Mouse (Mus musculus) brain, adult 2 months (tissue): ENCODE data around the gene Ube2d1.

Experiments
- DNase-seq: peaks from one replicate; pipeline ENCODE4 v3.0.0; 2011; ENCODE audit warnings: low read depth, low spot score

Gene Ube2d1

DNA sequence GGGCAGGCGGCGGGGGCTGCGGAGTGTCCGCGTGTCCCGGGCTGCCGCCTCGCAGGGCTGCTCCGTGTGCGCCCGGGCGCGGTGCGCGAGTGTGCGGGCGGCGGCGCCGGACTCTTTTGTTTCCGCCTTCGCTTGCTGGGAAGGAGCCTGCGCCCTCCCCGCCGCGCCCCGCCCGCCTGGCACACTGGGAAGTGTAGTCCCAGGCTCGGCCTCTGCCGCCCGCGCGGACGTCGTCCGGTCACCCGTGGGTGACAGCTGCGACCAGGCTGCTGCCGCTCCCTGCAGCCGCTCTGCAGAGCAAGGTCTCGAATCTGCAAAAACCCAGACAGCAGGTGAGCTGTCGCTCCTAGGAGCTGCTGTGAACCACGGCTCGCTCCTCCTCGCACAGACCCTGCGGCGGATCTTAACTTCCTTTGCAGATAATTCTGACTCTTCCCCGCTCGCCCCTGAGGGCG is at the start of gene Ube2d1:
Gene Ube2d1, minus strand, starts transcription at position 137 of the 455 bp plus-strand sequence.
- peak; percentile 96 for DNase-seq

DNA sequence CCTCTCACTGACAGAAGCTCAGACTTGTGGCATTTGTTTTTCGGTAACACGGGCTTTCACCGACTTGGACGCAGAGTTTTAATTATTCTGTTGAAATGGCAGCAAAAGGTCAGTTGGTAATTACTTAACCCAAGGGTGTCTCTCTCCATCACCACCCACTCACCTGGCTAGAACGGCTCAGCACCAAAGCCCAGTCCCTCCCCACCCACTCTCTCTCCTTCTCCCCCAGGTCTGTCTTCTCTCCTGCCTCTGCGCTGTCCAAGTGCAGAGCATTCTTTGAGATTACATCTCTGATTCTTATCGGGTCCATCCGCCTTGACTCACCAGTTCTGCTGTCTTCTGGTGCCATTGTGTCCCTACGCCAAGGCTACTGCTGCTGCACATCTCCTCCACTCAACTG is 47.8 kb upstream of the Ube2d1 start:
- no peak for DNase-seq

DNA sequence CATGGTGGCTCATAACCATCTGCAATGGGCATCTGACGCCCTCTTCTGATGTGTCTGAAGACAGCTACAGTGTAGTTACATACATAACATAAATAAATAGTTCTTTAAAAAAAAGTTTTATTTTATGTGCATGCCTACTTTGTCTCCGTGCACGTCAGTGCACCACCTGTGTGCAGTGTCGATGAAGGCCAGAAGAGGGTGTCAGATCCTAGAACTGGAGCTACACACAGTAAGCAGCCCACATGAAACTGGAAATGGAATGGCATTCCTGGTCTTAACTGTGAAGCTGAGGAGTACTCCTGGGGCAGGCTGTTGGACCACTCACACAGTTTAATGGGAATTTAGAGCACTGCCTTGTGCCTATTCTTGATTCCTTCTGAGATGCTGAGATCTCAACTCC is 47.3 kb upstream of the Ube2d1 start:
- DNase-seq = peak; percentile 30

DNA sequence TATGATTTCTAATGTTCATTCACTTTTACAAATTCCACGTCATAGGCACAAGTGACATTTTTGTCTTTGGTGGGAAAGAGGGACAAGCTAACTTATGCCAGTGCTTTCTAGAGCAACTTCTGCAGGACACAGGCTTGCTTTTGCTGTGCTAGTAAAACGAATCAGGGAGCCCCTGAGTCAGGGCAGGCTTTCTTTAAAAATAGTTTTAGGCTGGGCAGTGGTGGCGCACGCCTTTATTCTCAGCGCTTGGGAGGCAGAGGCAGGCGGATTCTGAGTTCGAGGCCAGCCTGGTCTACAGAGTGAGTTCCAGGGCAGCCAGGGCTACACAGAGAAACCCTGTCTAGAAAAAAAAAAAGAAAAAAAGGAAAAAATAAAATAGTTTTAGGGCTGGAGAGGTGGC is 46.8 kb upstream of the Ube2d1 start:
- no peak for DNase-seq

DNA sequence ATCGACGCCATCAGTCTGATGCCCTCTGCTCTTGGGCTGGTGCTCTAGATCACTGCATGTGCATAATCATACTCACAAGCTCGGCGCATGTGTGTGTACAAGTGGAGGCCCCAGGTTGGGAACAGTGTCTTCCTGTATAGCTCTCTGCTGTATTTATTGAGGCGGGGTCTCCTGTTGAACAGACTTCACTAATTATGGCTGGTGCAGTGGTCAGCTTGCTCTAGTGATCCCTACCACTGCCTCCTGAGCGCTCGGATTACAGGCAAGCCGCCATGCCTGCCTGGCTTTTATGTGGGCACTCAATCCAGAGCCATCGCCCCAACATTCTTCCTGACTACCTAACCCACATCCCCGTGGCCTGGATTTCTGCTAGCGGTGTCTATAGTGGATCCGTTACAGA is 45.0 kb upstream of the Ube2d1 start:
- no peak for DNase-seq

DNA sequence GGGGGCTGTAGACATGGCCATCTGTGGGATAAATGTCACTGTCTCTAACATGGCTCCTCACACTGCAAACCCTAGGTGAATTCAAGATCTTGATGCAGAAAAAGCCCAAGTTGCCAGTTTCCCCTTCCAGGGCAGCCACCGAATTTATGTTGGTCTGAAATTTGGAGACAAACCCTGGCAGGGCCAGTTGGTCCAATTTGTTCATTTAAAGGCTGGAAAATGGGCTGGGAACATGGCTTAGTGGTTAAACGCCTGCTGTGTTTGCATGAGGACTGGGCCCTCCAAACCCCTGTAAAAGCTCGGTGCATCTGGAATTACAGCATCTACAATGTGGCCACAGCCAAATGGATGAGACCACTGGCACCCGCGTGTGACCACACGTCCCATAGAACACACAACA is 44.2 kb upstream of the Ube2d1 start:
- DNase-seq = no peak

DNA sequence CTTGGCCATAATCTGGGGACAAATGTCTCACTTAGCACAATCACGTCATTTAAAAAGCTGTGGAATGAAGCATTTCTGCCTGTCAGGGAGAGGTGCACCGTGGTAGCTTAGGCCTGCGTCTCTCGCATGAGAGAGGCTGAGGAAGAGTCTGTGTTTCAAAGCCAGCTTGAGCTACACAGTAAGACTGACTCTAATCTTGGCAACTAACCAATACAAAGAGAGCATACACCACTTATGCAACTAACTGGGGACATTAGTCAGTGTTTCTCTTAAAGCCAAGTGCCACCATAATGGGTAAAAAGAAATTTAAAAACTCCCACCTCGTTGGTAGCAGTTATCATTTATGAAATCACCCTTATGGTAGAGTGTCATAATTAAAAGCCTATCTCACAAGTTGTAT is 43.8 kb upstream of the Ube2d1 start:
- no peak for DNase-seq

DNA sequence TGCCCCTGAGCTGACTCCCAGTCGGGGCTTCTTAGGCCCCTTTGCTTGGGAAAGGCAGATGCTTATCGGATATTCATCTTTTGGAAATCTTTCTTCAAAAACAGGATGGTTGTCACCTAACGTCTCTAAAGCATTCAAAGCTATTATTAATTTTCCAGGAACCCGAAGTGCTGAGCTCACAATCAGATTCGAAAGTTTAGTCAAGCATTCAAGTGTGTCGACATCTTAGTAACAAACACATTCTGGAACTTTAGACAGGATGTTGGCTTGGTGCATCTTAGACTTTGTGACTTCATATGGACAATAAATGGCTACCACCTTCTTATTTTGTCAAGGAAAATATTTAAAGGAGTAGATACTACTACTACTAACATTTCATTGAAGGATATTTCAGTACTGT is 43.3 kb upstream of the Ube2d1 start:
- no peak for DNase-seq

DNA sequence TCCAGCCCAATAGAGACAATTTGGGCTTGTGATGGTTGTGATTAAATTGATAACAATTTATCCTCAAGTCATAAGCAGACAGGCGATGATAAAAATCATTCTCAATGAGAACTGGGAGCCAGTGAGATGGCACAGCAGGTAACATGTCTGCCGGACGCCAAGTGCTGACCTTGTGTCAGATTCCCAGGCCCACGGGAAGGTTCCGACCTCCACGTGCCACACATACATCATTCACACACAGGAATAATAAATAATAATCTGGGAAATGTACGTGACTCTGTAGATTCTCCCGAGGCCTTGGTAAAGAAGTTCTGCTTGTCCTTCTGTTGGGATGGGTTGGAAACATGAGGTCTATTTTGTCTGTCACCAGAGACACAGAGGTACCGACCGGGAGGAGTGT is 42.3 kb upstream of the Ube2d1 start:
- no peak for DNase-seq

DNA sequence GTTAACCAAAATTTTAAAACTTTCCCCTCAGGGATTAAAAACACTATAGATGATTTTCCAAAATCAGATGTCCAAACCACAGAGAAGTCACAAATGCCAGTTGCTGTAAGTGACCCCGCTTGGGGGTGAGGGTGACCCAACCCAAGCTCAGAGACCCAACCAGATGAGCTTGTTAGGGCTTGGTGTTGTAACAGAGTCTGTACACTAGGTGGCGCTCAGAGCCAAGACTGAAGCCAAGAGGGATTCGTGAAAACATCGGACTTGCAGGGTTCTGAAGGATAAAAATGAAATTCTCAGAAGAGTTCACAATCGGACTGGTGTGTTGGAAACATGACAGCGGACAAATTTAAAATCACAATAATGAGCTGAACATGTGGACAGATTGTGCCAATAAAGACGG is 41.7 kb upstream of the Ube2d1 start:
- peak; percentile 88 for DNase-seq

DNA sequence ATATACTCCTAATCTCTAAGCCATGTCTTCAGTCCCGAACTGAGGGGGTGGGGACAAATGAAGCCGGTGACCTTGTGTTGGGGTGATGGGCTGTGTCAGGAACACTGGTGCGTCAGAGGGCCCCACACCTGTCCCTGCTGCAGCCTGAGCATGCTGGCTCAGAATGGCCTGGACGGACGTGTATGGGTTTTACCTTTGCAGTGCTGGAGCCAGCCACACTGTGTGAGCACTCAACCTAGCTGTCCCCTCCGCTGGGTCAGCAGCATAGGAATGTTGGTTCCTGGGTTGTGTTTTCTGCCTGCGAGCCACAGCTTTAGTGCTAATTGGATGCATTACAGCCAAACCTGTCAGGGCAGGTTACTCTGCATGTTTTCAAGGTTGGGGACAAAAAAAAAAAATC is 41.1 kb upstream of the Ube2d1 start:
- no peak for DNase-seq

DNA sequence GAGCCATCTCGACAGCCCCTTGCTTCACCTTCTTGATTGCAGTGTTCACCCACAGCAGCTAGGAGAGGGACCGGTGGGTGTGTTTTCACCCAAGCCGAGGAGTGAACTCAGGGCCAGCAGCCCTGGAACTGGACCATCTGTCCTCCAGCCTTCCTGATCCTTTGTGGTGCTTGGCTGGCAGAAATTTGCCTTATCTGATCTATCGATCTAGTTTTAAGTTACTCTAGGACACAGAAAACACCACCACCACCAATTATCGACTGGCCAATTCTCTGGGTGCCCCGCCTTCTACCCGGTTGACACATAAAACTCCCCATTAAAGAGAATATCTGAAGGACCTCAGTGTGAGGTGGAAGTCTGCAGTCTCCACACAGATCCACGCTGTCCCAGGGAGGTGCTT is 38.6 kb upstream of the Ube2d1 start:
- DNase-seq = no peak

DNA sequence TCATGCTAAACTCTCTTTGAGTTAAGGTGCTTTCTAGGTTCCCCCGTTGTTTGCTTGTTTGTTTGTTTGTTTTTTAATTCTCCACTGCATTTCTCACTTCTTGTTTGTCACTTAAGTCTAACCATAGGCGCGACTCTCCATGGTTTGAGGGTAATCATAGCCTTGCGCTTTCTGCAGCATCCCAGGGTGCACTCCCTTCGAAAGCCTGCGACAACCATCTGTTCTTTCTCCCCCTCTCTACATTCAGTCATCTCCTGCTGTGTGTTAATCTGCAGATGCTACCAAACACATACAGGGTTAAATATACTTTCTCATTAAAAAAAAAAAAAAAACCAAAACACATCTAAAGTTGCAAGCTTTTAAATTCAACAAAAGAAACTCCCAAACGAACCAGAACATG is 31.4 kb upstream of the Ube2d1 start:
- DNase-seq = peak; percentile 53

DNA sequence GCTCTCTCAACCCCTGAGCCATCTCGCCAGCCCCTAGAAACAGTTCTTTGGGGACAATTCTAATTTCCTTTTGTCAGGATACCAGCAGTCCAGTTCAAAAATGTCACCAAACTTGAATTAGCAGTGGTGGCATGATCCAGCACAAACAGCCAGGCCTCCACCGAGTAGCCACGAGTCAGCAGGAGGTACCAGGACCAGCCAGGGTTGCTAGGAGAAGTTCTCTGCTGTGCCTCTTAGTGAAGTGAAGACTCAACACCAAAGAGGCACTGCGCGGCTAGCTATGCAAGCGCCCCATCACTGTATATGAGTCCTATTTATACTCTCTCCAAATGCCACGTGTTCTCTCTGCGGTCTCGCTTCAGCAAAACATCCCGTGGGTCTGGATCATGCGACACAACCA is 31.0 kb upstream of the Ube2d1 start:
- no peak for DNase-seq

DNA sequence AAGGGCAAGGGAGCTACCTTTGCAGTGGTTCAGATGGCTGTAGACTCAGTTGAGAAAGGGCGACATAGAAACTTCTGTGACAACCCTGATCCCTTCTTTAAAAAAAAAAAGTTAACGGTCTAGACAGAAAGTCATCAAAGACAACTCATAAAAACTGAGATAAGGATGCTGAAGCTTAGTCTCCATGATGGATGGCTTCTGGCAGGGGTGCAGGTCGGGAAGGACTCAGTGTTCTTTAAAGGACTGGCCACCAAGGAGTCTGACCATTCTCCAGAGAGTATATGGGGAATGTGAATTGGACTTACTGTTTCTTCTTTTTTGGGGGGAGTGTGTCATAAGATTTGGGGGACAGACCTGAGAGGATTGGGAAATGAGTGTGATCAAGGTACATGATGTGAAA is 29.5 kb upstream of the Ube2d1 start:
- no peak for DNase-seq

DNA sequence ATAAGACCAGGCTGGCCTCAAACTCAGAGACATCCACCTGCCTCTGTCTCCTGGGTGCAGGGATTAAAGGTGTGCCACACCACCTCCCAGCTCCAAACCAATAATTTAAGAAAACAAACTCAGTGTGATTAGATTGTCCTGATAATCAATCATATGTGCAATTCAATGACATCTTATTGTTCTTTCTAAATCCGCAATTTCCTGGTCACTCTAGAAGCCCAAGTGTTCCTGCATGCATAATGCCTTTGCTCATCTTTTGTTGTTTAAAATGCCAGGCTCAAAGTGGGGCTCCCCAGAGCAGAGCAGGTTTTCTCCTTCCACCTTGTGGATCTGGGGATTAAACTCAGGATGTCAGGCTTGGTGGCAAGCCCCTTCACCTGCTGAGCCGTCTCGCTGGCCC is 25.2 kb upstream of the Ube2d1 start:
- no peak for DNase-seq

DNA sequence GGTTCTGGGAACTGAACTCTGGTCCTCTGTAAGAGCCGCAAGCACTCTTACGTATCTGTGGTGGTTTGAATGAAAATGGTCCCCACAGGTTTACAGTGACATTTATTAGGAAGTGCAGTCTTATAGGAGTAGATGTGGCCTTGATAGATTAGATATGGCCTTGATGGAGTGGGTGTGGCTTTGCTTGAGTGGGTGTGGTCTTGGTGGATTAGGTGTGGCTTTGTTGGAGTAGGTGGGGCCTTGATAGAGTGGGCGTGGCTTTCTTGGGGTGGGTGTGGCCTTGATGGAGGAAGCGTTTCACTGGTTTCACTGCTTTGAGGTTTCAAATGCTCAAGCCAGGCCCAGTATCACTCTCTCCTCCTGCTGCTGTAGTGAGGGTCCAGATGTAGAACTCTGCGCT is 23.1 kb upstream of the Ube2d1 start:
- DNase-seq = no peak

DNA sequence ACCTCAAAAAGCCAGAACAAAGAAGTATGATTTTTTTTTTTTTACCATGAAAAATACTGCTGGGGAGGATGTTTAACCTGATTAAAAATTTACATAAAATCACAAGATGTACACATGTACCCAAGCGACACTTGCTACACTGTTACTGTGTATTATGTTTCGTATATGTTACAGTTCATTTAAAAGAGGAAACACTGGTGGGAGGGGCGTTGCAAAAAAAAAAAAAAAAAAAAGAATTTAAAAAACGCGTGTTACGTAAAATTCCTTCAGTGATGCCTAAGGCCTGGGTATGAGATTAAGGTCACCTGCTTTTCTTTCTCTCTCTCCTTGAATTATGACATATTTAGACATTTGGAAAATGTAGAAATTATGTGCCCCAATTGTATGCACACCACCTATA is 21.7 kb upstream of the Ube2d1 start:
- no peak for DNase-seq

DNA sequence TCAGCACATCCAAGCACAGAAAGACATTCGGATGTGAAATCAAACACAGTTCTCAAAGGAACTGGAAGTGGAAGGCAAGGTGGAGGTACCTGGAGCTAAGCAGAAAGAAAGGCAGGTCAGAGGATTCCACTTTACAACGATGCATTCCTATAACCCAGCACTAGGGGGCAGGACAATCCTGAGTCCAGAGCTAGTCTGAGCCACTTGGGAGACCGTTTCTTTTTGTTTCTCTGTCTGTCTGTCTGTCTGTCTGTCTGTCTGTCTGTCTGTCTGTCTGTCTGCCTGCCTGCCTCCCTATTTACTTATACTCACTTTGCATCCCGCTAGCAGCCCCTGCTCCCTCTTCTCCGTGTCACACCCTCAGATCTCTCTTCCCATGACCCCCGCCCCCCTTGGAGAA is 21.1 kb upstream of the Ube2d1 start:
- DNase-seq = peak; percentile 75

DNA sequence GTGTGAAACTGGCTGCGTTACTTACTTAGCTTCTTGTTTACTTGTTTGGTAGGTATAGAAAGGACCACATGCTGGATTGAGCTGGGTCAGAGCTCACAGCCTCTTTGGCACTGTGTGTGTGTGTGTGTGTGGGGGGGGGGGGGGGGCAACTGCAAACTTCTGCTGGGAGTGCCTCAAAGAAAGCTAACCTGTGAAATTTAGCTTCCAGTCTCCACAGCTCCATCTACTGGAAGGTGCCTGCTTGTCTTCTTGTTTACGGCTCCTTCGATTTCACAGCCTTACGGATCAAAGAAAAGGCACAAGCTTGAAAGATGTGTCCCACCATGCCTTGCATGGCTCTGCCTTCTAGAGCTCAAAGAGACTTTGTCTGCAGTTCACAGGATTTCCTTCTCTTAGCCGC is 17.4 kb upstream of the Ube2d1 start:
- peak; percentile 80 for DNase-seq

DNA sequence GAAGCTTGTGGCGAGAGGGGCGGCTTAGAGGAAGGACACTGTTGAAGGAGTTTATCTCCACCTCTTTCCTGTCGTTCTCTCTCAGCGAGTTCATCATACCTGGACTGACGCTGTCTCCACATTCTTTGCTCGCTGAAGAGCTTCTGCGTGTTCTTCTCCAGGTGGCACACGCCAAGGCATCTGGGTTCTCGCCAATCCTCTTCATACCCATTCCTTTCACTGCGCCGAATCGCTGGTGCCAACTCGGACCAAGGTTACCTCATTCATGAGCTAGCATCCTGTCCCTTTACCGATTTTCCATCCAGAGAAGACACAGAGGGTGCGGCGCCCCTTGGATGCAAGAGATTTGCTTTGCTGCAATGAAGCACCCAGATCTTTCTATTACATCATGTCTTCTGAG is 15.1 kb upstream of the Ube2d1 start:
- peak; percentile 73 for DNase-seq

DNA sequence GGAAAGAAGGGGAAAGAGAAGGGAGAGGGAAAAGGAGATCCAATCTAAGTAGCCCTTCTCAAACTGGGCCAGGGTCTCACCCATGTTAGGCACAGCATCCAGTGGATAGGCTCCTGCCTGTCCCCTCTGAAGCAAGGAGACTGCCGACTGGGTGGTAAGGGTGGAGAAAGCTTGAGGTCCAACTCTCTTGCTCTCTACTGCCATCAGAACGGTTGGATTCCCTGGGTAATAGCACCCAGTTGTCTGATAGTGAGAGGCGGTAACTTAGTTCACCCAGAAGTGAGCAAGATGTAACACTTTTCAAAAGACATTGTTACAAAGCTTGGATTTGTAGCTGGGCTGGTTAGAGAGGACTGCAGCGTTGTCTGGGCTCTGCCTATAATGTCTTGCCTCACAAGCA is 8.2 kb upstream of the Ube2d1 start:
- DNase-seq = no peak

DNA sequence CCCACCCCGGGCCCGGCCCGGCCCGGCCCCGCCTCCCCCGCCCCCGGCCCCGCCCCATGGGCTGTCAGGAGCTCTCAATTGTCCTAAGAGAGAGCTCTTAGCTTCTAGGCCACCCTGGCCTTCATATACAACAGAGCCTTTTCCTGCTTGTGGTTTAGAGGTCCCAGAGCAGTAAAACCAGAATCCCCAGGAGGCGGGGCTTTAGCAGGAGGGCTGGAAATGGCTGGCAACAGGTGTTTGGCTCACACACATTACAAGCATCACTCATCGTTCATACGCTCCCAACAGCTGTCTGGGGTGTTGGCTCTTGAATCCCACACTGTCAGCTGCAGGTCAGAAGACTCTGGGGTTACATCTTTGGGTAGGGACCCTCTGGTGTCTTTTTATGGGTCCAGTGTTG is 7.2 kb upstream of the Ube2d1 start:
- no peak for DNase-seq

DNA sequence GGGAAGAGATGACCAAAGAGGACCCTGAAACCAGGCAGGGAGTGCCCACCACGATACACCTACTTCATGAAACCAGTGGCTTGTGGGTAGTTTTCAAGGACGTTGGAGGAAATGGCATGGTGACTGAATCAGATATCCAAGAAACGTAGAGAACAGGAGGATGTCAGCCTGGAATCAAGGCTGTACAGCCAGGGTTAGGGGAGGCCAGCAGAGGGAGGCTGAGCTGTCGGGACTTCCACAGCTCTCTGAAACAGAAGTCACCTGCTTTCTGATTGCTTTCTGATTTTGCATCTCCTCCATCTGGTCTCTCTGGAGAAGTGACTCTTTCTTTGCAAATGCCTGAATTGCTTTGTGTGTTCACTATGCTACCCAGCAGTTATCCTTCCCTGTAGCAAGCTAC is 6.7 kb upstream of the Ube2d1 start:
- DNase-seq = no peak

DNA sequence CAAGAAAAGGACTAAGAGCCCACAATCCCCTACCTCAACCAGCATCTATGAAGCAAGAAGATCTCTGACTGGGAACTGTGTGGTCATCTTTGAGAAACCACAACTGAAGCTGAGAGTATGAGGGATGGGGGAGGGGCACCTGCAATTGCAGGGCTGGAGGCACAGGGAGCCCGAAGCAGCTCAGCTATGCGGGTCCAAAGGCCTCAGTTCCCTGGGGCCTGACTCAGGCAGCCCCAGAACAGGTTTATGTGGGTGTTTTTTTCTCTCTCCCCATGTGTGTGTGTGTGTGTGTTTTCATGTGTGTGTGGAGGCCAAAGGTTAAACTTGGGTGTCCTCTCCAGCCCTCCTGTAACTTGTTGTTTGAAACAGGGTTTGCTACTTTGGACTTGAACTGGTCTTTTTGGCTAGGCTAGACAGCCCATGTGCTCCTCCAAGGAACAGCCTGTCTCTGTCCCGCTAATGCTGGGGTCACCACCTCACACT is 6.2 kb upstream of the Ube2d1 start:
- DNase-seq = no peak
